Comparison of ENCODE assay signal across 16 mouse cellular contexts in the genomic region with DNA sequence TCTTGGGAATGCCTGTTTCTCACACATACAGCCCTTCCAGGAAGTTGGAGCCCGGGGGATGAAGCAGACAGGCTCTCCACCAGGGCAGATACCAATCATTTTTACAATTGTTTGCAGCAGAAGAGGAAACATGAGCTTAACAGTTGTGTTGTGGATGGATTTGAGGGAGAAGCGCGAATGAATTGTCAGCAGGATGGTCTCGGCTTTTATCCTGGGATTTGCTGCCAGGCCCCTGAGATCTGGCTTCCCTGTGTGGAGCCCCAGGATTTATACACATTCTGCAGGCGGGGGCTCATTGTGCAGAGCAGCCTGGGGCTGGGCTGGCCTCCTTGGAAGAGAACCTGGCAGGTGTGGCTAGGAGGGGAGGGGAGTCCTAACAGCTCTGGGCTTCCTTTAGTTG.
DNase-seq lines count a peak whose midpoint lies in the region; ATAC-seq and TF ChIP-seq lines count a peak whose summit lies in the region.
"Had no signal": no experiment of that assay in that cellular context is flagged by ENCODE, and none has a peak within 500 bp of the region (broad histone marks: within the 10 kb centered on the region; RNA-seq: fewer than 3 reads in every experiment).

No protein-coding gene starts in this region.

- TF ChIP-seq CTCF in kidney, postnatal 0 days (IDR thresholded peaks at IDR 0.05; ENCODE audit: low read depth) = no peak

- WGBS in kidney, postnatal 0 days = 13% methylated on average over 5 of the region's 5 CpGs
- WGBS in embryonic facial prominence, embryonic 12.5 days = 14% methylated on average over 5 of the region's 5 CpGs
- WGBS in embryonic facial prominence, embryonic 14.5 days = 7% methylated on average over 5 of the region's 5 CpGs
- 3% methylated on average over 5 of the region's 5 CpGs for WGBS in stomach, embryonic 14.5 days

- H3K27ac ChIP-seq in kidney, postnatal 0 days = peak overlapping the region; percentile 68
- H3K27ac ChIP-seq in embryonic facial prominence, embryonic 12.5 days = peak overlapping the region; percentile 54; the same call in 1 of the 2 replicates
- 0 out of 2 replicates have a peak overlapping the region, but pooled peaks have one; percentile 34 for H3K27ac ChIP-seq in embryonic facial prominence, embryonic 14.5 days (replicated peaks; ENCODE audit: low read depth, low read length)
- peak overlapping the region; percentile 92 for H3K27ac ChIP-seq in stomach, embryonic 14.5 days (ENCODE audit: low read length)
- H3K27ac ChIP-seq: forebrain, embryonic 10.5 days; gastrocnemius, adult 2 months; macrophage; midbrain, embryonic 12.5 days; neural tube, embryonic 13.5 days had no signal

- no peaks in the 10 kb centered on the region for H3K27me3 ChIP-seq in kidney, postnatal 0 days (ENCODE audit: insufficient read depth, low read length)
- H3K27me3 ChIP-seq in embryonic facial prominence, embryonic 12.5 days = no peaks in the 10 kb centered on the region
- H3K27me3 ChIP-seq in embryonic facial prominence, embryonic 14.5 days (replicated peaks; ENCODE audit: control insufficient read depth, insufficient read depth, low read length) = no peaks in the 10 kb centered on the region
- no peaks in the 10 kb centered on the region for H3K27me3 ChIP-seq in stomach, embryonic 14.5 days (ENCODE audit: control insufficient read depth, insufficient read depth, low read length)
- H3K27me3 ChIP-seq: neural tube, embryonic 13.5 days had no signal

- 0 out of 2 replicates have a peak, but pooled peaks cover 9% of the 10 kb centered on the region for H3K4me1 ChIP-seq in kidney, postnatal 0 days (replicated peaks; ENCODE audit: insufficient read depth, low read length)
- H3K4me1 ChIP-seq in embryonic facial prominence, embryonic 12.5 days = peaks cover 5% of the 10 kb centered on the region; the same call in 1 of the 2 replicates
- peaks cover 3% of the 10 kb centered on the region; the same call in 1 of the 2 replicates for H3K4me1 ChIP-seq in embryonic facial prominence, embryonic 14.5 days (ENCODE audit: control insufficient read depth, insufficient read depth, low read length)
- H3K4me1 ChIP-seq in stomach, embryonic 14.5 days (ENCODE audit: control insufficient read depth, insufficient read depth, low read length) = peaks cover 30% of the 10 kb centered on the region

- intact Hi-C loops in gastrocnemius, postnatal 14 days (cut with DNase I; ENCODE audit: low total_unique reads) = no loop called here

- H3K9ac ChIP-seq in kidney, postnatal 0 days (ENCODE audit: low read depth, low read length) = no peak overlapping the region
- H3K9ac ChIP-seq in embryonic facial prominence, embryonic 12.5 days = no peak overlapping the region
- no peak overlapping the region for H3K9ac ChIP-seq in embryonic facial prominence, embryonic 14.5 days (ENCODE audit: low read depth, low read length)
- H3K9ac ChIP-seq in stomach, embryonic 14.5 days (replicated peaks; ENCODE audit: low read depth, low read length) = no peak overlapping the region
- H3K9ac ChIP-seq: midbrain, embryonic 12.5 days; neural tube, embryonic 13.5 days had no signal

- DNase-seq in kidney, postnatal 0 days (ENCODE audit: low spot score) = peak; percentile 50
- DNase-seq in kidney, postnatal 25 days = no peak
- peak; percentile 80 for DNase-seq in embryonic facial prominence, embryonic 14.5 days (ENCODE audit: low spot score)
- DNase-seq in thymus, postnatal 25 days = no peak
- no peak for DNase-seq in gastrocnemius, postnatal 14 days
- DNase-seq: cerebellum, adult 2 months; gastrocnemius, adult 2 months; heart, postnatal 10 days; liver had no signal

- no peaks in the 10 kb centered on the region for H3K9me3 ChIP-seq in kidney, postnatal 0 days (replicated peaks; ENCODE audit: low read length)
- H3K9me3 ChIP-seq in embryonic facial prominence, embryonic 12.5 days = no peaks in the 10 kb centered on the region
- H3K9me3 ChIP-seq in embryonic facial prominence, embryonic 14.5 days (ENCODE audit: control insufficient read depth, low read length) = no peaks in the 10 kb centered on the region
- H3K9me3 ChIP-seq in stomach, embryonic 14.5 days (ENCODE audit: control insufficient read depth, low read depth, low read length) = no peaks in the 10 kb centered on the region
- H3K9me3 ChIP-seq: forebrain, embryonic 10.5 days; midbrain, embryonic 12.5 days; neural tube, embryonic 13.5 days had no signal

- no peaks in the 10 kb centered on the region for H3K36me3 ChIP-seq in kidney, postnatal 0 days (ENCODE audit: insufficient read depth, low read length)
- H3K36me3 ChIP-seq in embryonic facial prominence, embryonic 12.5 days = no peaks in the 10 kb centered on the region
- no peaks in the 10 kb centered on the region for H3K36me3 ChIP-seq in embryonic facial prominence, embryonic 14.5 days (ENCODE audit: control insufficient read depth, insufficient read depth, low read length)
- no peaks in the 10 kb centered on the region for H3K36me3 ChIP-seq in stomach, embryonic 14.5 days (ENCODE audit: control insufficient read depth, insufficient read depth, low read length)
- H3K36me3 ChIP-seq: forebrain, embryonic 10.5 days; midbrain, embryonic 12.5 days; neural tube, embryonic 13.5 days had no signal

- no peak for ATAC-seq in kidney, postnatal 0 days (replicated peaks; ENCODE audit: low FRiP score, low read depth)
- ATAC-seq in embryonic facial prominence, embryonic 12.5 days (ENCODE audit: insufficient number of reproducible peaks, insufficient read depth, low FRiP score, low TSS enrichment) = no peak
- ATAC-seq in embryonic facial prominence, embryonic 14.5 days (ENCODE audit: low read depth) = peak; percentile 82
- peak; percentile 70; the same call in 1 of the 2 replicates for ATAC-seq in stomach, embryonic 14.5 days (ENCODE audit: insufficient number of reproducible peaks, insufficient read depth, low FRiP score, low read depth)

- no peak overlapping the region for H3K4me3 ChIP-seq in kidney, postnatal 0 days (replicated peaks; ENCODE audit: low read depth, low read length)
- H3K4me3 ChIP-seq in embryonic facial prominence, embryonic 12.5 days = no peak overlapping the region
- no peak overlapping the region for H3K4me3 ChIP-seq in embryonic facial prominence, embryonic 14.5 days (ENCODE audit: low read depth, low read length)
- H3K4me3 ChIP-seq in stomach, embryonic 14.5 days (ENCODE audit: low read depth, low read length) = 0 out of 2 replicates have a peak overlapping the region, but pooled peaks have one; percentile 1
- H3K4me3 ChIP-seq: forebrain, embryonic 10.5 days; gastrocnemius, adult 2 months; midbrain, embryonic 12.5 days; neural tube, embryonic 13.5 days had no signal

- no peak overlapping the region for H3K4me2 ChIP-seq in kidney, postnatal 0 days (ENCODE audit: low read length)
- H3K4me2 ChIP-seq in embryonic facial prominence, embryonic 12.5 days (replicated peaks) = no peak overlapping the region
- H3K4me2 ChIP-seq in embryonic facial prominence, embryonic 14.5 days (ENCODE audit: low read depth, low read length) = 0 out of 2 replicates have a peak overlapping the region, but pooled peaks have one; percentile 0
- H3K4me2 ChIP-seq in stomach, embryonic 14.5 days (replicated peaks; ENCODE audit: low read depth, low read length) = peak overlapping the region; percentile 25
- H3K4me2 ChIP-seq: heart, embryonic 11.5 days; midbrain, embryonic 12.5 days; neural tube, embryonic 13.5 days had no signal

Comparison
In these comparisons a context has a peak if more than half of its experiments do, and no peak if none do; other contexts are left out.
1. ATAC-seq: peak in embryonic facial prominence, embryonic 14.5 days (single experiment) and stomach, embryonic 14.5 days (single experiment); none in kidney, postnatal 0 days (single experiment) and embryonic facial prominence, embryonic 12.5 days (single experiment).
2. DNase-seq: peak in kidney, postnatal 0 days (single experiment) and embryonic facial prominence, embryonic 14.5 days (single experiment); none in kidney, postnatal 25 days (0 of 2), thymus, postnatal 25 days (single experiment) and gastrocnemius, postnatal 14 days (single experiment).
3. H3K4me2 ChIP-seq: peak in embryonic facial prominence, embryonic 14.5 days (single experiment) and stomach, embryonic 14.5 days (single experiment); none in kidney, postnatal 0 days (single experiment) and embryonic facial prominence, embryonic 12.5 days (single experiment).
4. H3K27ac ChIP-seq: peak in every context shown above with its lines; median percentile 92 in stomach, embryonic 14.5 days; 68 in kidney, postnatal 0 days; 54 in embryonic facial prominence, embryonic 12.5 days; 34 in embryonic facial prominence, embryonic 14.5 days.